Mouse (Mus musculus): ENCODE measurements around the gene Foxf1.

The Foxf1 gene

GRCm38 (mm10) chr8:121116591-121117185, 32.5 kb downstream of the Foxf1 start:
- no peak for DNase-seq

- no peak for DNase-seq
Measured at GRCm38 (mm10) chr8:121117186-121117651, 33.0 kb downstream of the Foxf1 start.

GRCm38 (mm10) chr8:121117906-121118305, 33.7 kb downstream of the Foxf1 start:
- no peak for DNase-seq

- DNase-seq = no peak
Measured at GRCm38 (mm10) chr8:121118634-121119420, 34.6 kb downstream of the Foxf1 start.

GRCm38 (mm10) chr8:121119635-121120455, 35.7 kb downstream of the Foxf1 start:
- DNase-seq = no peak

GRCm38 (mm10) chr8:121120456-121121419, 36.6 kb downstream of the Foxf1 start:
- no peak for DNase-seq

- no peak for DNase-seq
Measured at GRCm38 (mm10) chr8:121121704-121122103, 37.5 kb downstream of the Foxf1 start.

- DNase-seq = no peak
Measured at GRCm38 (mm10) chr8:121122368-121122767, 38.2 kb downstream of the Foxf1 start.

- no peak for DNase-seq
Measured at GRCm38 (mm10) chr8:121123113-121123512, 38.9 kb downstream of the Foxf1 start.

GRCm38 (mm10) chr8:121124547-121125239, 40.5 kb downstream of the Foxf1 start:
- DNase-seq = no peak

- DNase-seq = peak; percentile 68
Measured at GRCm38 (mm10) chr8:121125311-121125876, 41.2 kb downstream of the Foxf1 start.

GRCm38 (mm10) chr8:121126191-121126590, 42.0 kb downstream of the Foxf1 start:
- no peak for DNase-seq

GRCm38 (mm10) chr8:121126694-121127093, 42.5 kb downstream of the Foxf1 start:
- DNase-seq = no peak

GRCm38 (mm10) chr8:121127291-121127701, 43.1 kb downstream of the Foxf1 start:
- DNase-seq = no peak

- no peak for DNase-seq
Measured at GRCm38 (mm10) chr8:121127756-121128375, 43.7 kb downstream of the Foxf1 start, which contains the start of gene Foxl1. Gene Foxl1 (plus strand): TSS chr8:121127940.

GRCm38 (mm10) chr8:121128531-121129264, 44.5 kb downstream of the Foxf1 start:
- DNase-seq = no peak

- DNase-seq = no peak
Measured at GRCm38 (mm10) chr8:121129265-121129940, 45.2 kb downstream of the Foxf1 start.

GRCm38 (mm10) chr8:121130522-121130921, 46.3 kb downstream of the Foxf1 start:
- DNase-seq = no peak

GRCm38 (mm10) chr8:121132961-121133513, 48.9 kb downstream of the Foxf1 start:
- DNase-seq = no peak

Data from kidney, adult 9 months (tissue).